Mouse (Mus musculus) gastrocnemius, adult 8-10 months (tissue): Measurements from ENCODE around the gene Ube2r2. TPM values are rescaled to one million over a fixed set of nuclear protein-coding genes. Genes with fewer than 3 reads are reported as not detected.
A peak's percentile ranks its signal among the peaks of the same experiment; 100 is the strongest.

Experiments used
- DNase-seq, 2 experiments: peaks; one replicate each; pipeline ENCODE4 v3.0.0; 2022; ENCODE audit warnings: low spot score in 2 of 2
- total RNA-seq, 4 experiments: library from RNA; stranded (reverse); gene quantifications; 2 replicates each; pipeline ENCODE4 v1.2.4; 2022

Gene Ube2r2
- total RNA-seq: 100 to 1,000 TPM; 178 to 274 (median 231) TPM

GRCm38 (mm10) chr4:41135711-41136453 is at the start of gene Ube2r2:
TSS of gene Ube2r2 (plus strand) at chr4:41135743.
- peak; percentile 45 to 68 for DNase-seq

GRCm38 (mm10) chr4:41086947-41087346 is 48.6 kb upstream of the Ube2r2 start:
- DNase-seq: no peak

- no peak for DNase-seq
These were observed 47.9 kb upstream of the Ube2r2 start for GRCm38 (mm10) chr4:41087459-41088298.

- no peak for DNase-seq
These were observed 46.4 kb upstream of the Ube2r2 start for GRCm38 (mm10) chr4:41089189-41089588.

- DNase-seq: no peak
These were observed 45.8 kb upstream of the Ube2r2 start for GRCm38 (mm10) chr4:41089705-41090104.

GRCm38 (mm10) chr4:41091391-41091790 is 44.2 kb upstream of the Ube2r2 start:
- no peak for DNase-seq

GRCm38 (mm10) chr4:41092958-41093357 is 42.6 kb upstream of the Ube2r2 start:
- no peak for DNase-seq

GRCm38 (mm10) chr4:41094361-41094760 is 41.2 kb upstream of the Ube2r2 start:
- DNase-seq: no peak

GRCm38 (mm10) chr4:41096169-41096568 is 39.4 kb upstream of the Ube2r2 start:
- no peak for DNase-seq

- DNase-seq: no peak
These were observed 38.7 kb upstream of the Ube2r2 start for GRCm38 (mm10) chr4:41096794-41097193.

- no peak for DNase-seq
These were observed 38.2 kb upstream of the Ube2r2 start for GRCm38 (mm10) chr4:41097381-41097780.

GRCm38 (mm10) chr4:41097871-41098576 is 37.5 kb upstream of the Ube2r2 start, which contains the start of gene Aqp3:
TSS of gene Aqp3 (minus strand) at chr4:41098183.
- no peak for DNase-seq

GRCm38 (mm10) chr4:41098577-41098951 is 37.0 kb upstream of the Ube2r2 start:
- no peak for DNase-seq

GRCm38 (mm10) chr4:41100986-41101385 is 34.6 kb upstream of the Ube2r2 start:
- no peak for DNase-seq

- DNase-seq: no peak
These were observed 32.6 kb upstream of the Ube2r2 start for GRCm38 (mm10) chr4:41102901-41103300.

GRCm38 (mm10) chr4:41107440-41107839 is 28.1 kb upstream of the Ube2r2 start:
- no peak for DNase-seq

GRCm38 (mm10) chr4:41108717-41109425 is 26.7 kb upstream of the Ube2r2 start:
- no peak for DNase-seq

GRCm38 (mm10) chr4:41114358-41115070 is 21.0 kb upstream of the Ube2r2 start:
- DNase-seq: no peak

GRCm38 (mm10) chr4:41115074-41115473 is 20.5 kb upstream of the Ube2r2 start:
- DNase-seq: no peak

GRCm38 (mm10) chr4:41115793-41116192 is 19.8 kb upstream of the Ube2r2 start:
- DNase-seq: no peak

GRCm38 (mm10) chr4:41116817-41117216 is 18.7 kb upstream of the Ube2r2 start:
- DNase-seq: no peak
